Mouse (Mus musculus) ZHBTc4 (cell line): ENCODE measurements around the gene Gcm1.
A peak's percentile ranks its signal among the peaks of the same experiment; 100 is the strongest.

Experiments
- DNase-seq: peaks from one replicate; pipeline ENCODE4 v3.0.0-alpha.2; 2011; ENCODE audit warnings: low read depth, low spot score

Gene Gcm1

GRCm38 (mm10) chr9:78051677-78052076 is at the start of gene Gcm1:
Gcm1 (plus strand) TSS chr9:78051924.
- DNase-seq, result no peak

- no peak for DNase-seq
Measured at GRCm38 (mm10) chr9:78003278-78003677, 48.4 kb upstream of the Gcm1 start.

GRCm38 (mm10) chr9:78005481-78005880 is 46.2 kb upstream of the Gcm1 start:
- DNase-seq, result peak; percentile 78

- DNase-seq, result peak; percentile 52
Measured at GRCm38 (mm10) chr9:78006209-78007001, 45.3 kb upstream of the Gcm1 start.

DNA sequence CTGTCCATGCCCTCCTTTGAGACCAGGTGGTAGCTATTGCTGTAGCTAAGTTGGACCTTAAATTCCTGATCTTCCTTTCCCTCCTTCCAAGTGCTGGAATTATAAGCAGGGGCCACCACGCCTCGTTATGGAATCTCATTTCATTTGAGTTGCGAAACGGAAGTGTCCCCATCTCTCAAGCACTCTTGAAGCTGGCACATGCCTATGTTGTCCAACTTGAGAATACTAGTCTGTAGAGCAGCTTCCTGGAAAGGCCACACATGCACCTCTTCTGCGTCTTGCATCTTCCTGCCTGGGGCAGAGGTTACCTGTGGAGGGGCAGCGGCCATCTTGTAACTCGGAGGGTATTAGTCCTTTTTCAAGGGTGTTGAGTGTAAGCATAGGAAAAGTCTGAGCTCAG is 42.3 kb upstream of the Gcm1 start:
- DNase-seq, result no peak

DNA sequence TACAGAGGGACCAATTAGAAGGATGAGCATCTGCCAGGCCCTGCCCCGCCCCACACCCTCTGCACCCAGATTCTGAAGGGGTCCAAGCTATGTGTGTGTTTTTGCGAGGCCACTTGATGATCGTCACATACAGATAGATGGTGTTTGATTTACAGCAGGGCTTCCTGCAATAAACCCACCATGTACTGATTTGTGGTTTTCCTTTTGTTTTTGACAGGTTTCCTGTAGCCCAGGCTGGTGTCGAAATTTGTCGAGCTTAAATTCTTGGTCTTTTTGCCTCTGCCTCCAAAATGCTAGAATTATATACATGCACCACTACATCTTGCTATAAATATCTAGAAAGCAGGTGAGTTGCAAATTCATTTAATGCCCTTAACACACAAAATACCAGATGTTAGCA is 41.5 kb upstream of the Gcm1 start:
- no peak for DNase-seq

- DNase-seq, result no peak
Measured at GRCm38 (mm10) chr9:78010707-78011106, 41.0 kb upstream of the Gcm1 start.

- no peak for DNase-seq
Measured at GRCm38 (mm10) chr9:78012066-78012465, 39.7 kb upstream of the Gcm1 start.

- no peak for DNase-seq
Measured at GRCm38 (mm10) chr9:78012681-78013080, 39.0 kb upstream of the Gcm1 start.

DNA sequence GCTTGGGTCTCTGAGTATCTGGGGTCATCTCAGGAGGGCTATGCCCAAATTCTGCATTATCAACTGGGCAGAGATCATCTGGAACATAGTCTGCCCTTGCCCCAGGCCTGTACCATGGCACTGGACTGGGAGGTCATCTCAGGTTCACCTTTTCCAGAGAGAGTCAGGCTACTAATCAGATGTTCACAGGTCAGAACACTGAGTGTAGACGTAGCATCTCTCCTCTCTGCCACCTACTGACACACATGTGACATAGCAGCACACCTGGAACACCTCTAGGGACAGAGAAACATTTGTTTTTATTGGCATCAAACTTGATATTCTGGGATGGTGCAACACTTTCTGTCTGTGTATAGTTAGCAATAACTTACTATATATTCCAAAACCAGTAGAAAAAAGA is 37.9 kb upstream of the Gcm1 start:
- DNase-seq, result peak; percentile 39

DNA sequence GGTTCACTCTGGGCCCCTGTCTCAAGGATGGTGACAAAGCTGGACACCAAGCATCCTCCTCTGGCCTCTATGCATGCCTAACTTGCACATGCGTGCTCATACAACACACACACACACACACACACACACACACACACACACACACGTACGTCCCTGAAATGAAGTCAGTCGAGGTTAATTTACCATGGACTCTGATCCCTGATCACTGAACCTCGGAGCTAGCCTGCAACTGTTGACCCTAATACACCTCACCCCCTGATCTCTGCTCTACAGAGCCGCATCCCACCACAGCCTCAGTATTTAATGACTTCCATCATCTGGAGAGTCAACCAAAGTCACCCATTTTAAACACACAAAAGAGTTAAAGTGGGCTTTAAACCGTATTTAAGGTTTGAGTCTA is 35.9 kb upstream of the Gcm1 start:
- DNase-seq, result no peak

DNA sequence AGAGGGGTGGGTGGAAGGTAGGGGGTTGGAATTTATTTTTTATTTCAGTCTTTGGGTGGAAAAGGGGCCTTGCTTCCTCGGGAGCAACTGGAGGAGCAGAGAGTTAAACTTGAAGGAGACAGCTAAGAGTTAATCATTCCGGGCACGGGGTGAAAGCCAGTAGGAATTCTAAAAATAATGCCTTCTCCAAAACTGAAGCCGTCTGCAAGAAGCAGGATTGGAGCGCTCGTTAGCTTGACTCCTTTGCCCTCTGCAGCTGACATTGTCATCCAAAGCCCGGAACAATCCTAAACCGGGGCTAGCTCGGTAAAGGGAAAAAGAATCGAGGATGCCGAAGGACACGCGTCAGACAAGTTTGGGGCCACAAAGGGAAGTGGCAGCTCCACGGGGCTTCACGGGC is 35.4 kb upstream of the Gcm1 start:
- peak; percentile 29 for DNase-seq

GRCm38 (mm10) chr9:78021256-78021655 is 30.5 kb upstream of the Gcm1 start:
- DNase-seq, result peak; percentile 26

DNA sequence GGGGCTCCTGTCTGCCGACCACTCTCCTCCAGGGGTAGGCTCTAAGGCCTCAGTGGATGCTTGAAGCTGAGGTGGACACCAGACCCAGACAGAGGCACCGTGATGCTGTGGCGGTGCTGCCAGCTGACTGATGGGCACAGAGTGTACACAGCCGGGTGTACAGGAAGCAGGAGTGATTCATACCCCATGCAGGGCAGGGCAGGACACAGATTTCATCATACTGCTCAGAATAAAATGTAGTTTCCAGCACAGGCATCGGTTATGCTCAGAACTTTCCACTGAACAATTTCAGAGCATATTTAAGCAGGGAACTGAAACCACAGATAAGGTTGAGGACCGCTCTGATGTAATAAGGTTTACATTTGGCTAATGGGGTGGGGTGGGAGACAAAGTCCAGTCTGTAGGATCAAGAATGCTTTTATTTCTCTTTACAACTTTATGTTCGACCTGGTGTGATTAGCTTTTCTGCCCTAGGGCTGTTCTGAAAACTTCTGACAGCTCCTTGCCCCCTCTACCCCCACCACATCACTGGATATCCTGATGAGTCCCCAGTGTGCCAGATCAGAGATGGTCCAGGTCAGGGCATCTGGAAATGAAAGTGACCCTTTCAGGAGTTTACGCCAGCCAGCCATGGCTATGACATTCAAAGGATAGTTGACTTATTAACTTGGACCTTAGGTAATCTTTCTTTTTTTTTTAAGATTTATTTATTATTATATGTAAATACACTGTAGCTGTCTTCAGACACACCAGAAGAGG is 29.4 kb upstream of the Gcm1 start:
- no peak for DNase-seq

DNA sequence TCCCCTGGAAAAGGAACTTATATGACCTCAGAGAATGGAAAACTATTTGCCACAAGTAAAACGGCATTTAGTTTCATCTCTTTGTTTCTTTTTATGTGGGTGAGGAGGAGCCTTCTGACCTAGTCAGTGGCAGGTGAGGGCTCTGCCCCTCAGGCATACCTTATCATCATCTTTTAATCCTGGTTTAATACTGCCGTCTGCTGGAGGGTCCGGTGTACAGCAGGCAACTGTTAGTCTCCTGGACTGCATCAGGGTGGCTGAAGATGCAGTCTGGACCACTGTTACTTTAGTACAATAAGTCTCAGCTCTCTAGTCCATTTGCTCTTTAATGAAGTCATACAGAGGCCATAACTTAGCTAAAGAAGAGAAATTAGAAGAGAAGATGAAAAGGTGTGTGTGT is 26.9 kb upstream of the Gcm1 start:
- DNase-seq, result peak; percentile 67

- DNase-seq, result no peak
Measured at GRCm38 (mm10) chr9:78027099-78027498, 24.6 kb upstream of the Gcm1 start.

GRCm38 (mm10) chr9:78030835-78031456 is 20.8 kb upstream of the Gcm1 start:
- no peak for DNase-seq

DNA sequence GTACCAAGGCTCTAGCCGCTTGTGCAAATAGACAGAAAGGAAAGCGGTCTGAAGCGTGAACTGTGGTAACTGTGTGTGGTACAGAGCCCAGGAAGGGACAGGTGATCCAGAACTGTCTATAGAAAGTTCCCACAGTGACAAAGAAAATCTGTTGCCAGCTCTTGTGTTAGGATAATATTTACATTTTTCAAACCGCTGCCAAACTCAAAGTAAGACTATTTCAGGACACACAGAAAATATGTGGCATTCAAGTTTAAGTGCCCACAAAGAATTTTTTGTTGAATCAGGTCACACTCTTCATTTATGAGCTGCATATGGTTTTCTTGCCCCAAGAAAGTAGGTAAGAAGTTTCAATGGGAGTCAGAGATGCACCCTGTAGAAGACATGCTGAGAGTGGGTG is 18.8 kb upstream of the Gcm1 start:
- no peak for DNase-seq

DNA sequence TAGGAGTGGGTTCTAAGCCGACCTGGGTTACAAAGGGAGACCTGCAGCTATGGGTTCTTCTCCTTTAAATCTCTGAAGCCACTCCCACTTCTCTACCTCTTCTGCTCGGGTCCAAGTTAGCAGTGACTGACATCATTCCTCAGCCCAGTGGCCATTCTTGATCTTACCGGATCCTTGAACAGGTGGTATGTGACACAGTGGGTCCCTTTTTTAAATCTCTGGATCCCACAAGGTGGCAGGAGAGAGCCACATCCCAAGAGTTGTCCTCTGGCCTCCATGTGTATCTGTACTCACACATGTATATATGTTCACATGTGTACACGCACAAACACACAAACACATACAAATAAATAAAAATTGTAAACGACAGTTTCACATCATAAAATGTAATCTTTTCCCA is 16.4 kb upstream of the Gcm1 start:
- DNase-seq, result peak; percentile 67

DNA sequence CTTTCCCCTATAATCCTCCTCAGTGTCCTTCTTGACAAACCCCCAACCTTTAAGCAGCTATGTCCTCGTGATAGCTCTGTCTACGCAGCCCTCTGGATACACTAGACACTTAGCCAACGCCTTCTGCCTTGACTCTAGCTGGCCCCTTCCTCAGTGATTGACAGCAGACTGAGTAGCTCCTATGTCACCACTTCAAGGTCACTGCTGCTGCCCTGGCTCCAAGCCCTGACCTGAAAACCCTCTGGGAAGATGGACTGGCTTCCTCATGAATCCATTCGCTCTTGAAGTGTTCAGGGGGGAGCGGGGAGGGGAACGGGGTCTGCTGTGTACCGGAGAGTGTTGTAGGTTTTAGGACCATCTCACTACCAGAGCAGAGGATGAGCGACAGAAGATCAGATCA is 15.9 kb upstream of the Gcm1 start:
- no peak for DNase-seq

- DNase-seq, result peak; percentile 95
Measured at GRCm38 (mm10) chr9:78038755-78039489, 12.8 kb upstream of the Gcm1 start.

GRCm38 (mm10) chr9:78045171-78045570 is 6.6 kb upstream of the Gcm1 start:
- peak; percentile 40 for DNase-seq
